Mouse (Mus musculus): ENCODE results near the gene Olfr965. TPM values are rescaled to one million over a fixed set of nuclear protein-coding genes. Genes with fewer than 3 reads are reported as not detected.

Olfr965 gene
- polyA plus RNA-seq, 1 experiment from 2014 or later = not detected

GRCm38 (mm10) chr9:39730678-39731077 is 19.5 kb downstream of the Olfr965 start, which contains the start of gene Olfr150:
Gene Olfr150, plus strand, starts transcription at chr9:39730978.
- Histone ChIP-seq H3K9ac (ENCODE audit: low read depth, low read length) (no peak within 1 kb of the TSS), H3K27me3 (ENCODE audit: control insufficient read depth, insufficient read depth, low read length) (no peaks in the 10 kb centered on the region), H3K36me3 (ENCODE audit: control insufficient read depth, insufficient read depth, low read length) (no peaks in the 10 kb centered on the region), H3K4me1 (ENCODE audit: control insufficient read depth, insufficient read depth, low read length) (no peaks in the 10 kb centered on the region), H3K27ac (ENCODE audit: low read depth, low read length) (no peak within 1 kb of the TSS), H3K4me2 (replicated peaks; ENCODE audit: low read depth, low read length) (no peak within 1 kb of the TSS), H3K9me3 (ENCODE audit: control insufficient read depth, low read length) (no peaks in the 10 kb centered on the region), H3K4me3 (ENCODE audit: low read length) (no peak within 1 kb of the TSS)
- no peak for ATAC-seq (ENCODE audit: low FRiP score, low TSS enrichment)

- ATAC-seq (ENCODE audit: low FRiP score, low TSS enrichment) = no peak
- no peaks in the 10 kb centered on the region for H3K9me3 ChIP-seq (ENCODE audit: control insufficient read depth, low read length)
- H3K9ac ChIP-seq (ENCODE audit: low read depth, low read length) = no peak overlapping the region
- no peaks in the 10 kb centered on the region for H3K4me1 ChIP-seq (ENCODE audit: control insufficient read depth, insufficient read depth, low read length)
- H3K27ac ChIP-seq (ENCODE audit: low read depth, low read length) = no peak overlapping the region
- no peaks in the 10 kb centered on the region for H3K27me3 ChIP-seq (ENCODE audit: control insufficient read depth, insufficient read depth, low read length)
- no peak overlapping the region for H3K4me3 ChIP-seq (ENCODE audit: low read length)
- 92% methylated on average over 1 of the region's 1 CpGs for WGBS
- no peaks in the 10 kb centered on the region for H3K36me3 ChIP-seq (ENCODE audit: control insufficient read depth, insufficient read depth, low read length)
- H3K4me2 ChIP-seq (replicated peaks; ENCODE audit: low read depth, low read length) = no peak overlapping the region
Observed at GRCm38 (mm10) chr9:39740741-39741140, 29.6 kb downstream of the Olfr965 start.

- Histone ChIP-seq H3K36me3 (ENCODE audit: control insufficient read depth, insufficient read depth, low read length) (no peaks in the 10 kb centered on the region), H3K9me3 (ENCODE audit: control insufficient read depth, low read length) (no peaks in the 10 kb centered on the region), H3K27me3 (ENCODE audit: control insufficient read depth, insufficient read depth, low read length) (no peaks in the 10 kb centered on the region), H3K27ac (ENCODE audit: low read depth, low read length) (no peak within 1 kb of the TSS), H3K9ac (ENCODE audit: low read depth, low read length) (no peak within 1 kb of the TSS), H3K4me2 (replicated peaks; ENCODE audit: low read depth, low read length) (no peak within 1 kb of the TSS), H3K4me1 (ENCODE audit: control insufficient read depth, insufficient read depth, low read length) (no peaks in the 10 kb centered on the region), H3K4me3 (ENCODE audit: low read length) (no peak within 1 kb of the TSS)
- no peak for ATAC-seq (ENCODE audit: low FRiP score, low TSS enrichment)
Observed at GRCm38 (mm10) chr9:39745949-39746348, 34.8 kb downstream of the Olfr965 start, which contains the start of gene Olfr967. Gene Olfr967, plus strand, starts transcription at chr9:39746249.

- no peak for ATAC-seq (ENCODE audit: low FRiP score, low TSS enrichment)
- no peaks in the 10 kb centered on the region for H3K4me1 ChIP-seq (ENCODE audit: control insufficient read depth, insufficient read depth, low read length)
- 87% methylated on average over 1 of the region's 1 CpGs for WGBS
Observed at GRCm38 (mm10) chr9:39746428-39746827, 35.3 kb downstream of the Olfr965 start.

More at GRCm38 (mm10) chr9:39746428-39746827, 35.3 kb downstream of the Olfr965 start:
- H3K27me3 ChIP-seq (ENCODE audit: control insufficient read depth, insufficient read depth, low read length) = no peaks in the 10 kb centered on the region
- H3K9ac ChIP-seq (ENCODE audit: low read depth, low read length) = no peak overlapping the region
- no peak overlapping the region for H3K27ac ChIP-seq (ENCODE audit: low read depth, low read length)
- H3K4me2 ChIP-seq (replicated peaks; ENCODE audit: low read depth, low read length) = no peak overlapping the region
- H3K36me3 ChIP-seq (ENCODE audit: control insufficient read depth, insufficient read depth, low read length) = no peaks in the 10 kb centered on the region
- H3K9me3 ChIP-seq (ENCODE audit: control insufficient read depth, low read length) = no peaks in the 10 kb centered on the region
- no peak overlapping the region for H3K4me3 ChIP-seq (ENCODE audit: low read length)

Other genes with a start within 250 kb of the Olfr965 start
- gene Olfr955, start 239.4 kb upstream of the Olfr965 start, polyA plus RNA-seq (2014; fragmentation: Nextera tagmentation; extraction: Ambion mirVana) = not detected in 2 replicates
- not detected in 2 replicates for gene Olfr44, start 217.4 kb upstream of the Olfr965 start, polyA plus RNA-seq (2014; fragmentation: Nextera tagmentation; extraction: Ambion mirVana)
- not detected in 2 replicates for gene Olfr957, start 195.5 kb upstream of the Olfr965 start, polyA plus RNA-seq (2014; fragmentation: Nextera tagmentation; extraction: Ambion mirVana)
- not detected in 2 replicates for gene Olfr958, start 157.3 kb upstream of the Olfr965 start, polyA plus RNA-seq (2014; fragmentation: Nextera tagmentation; extraction: Ambion mirVana)
- not detected in 2 replicates for gene Olfr959, start 135.8 kb upstream of the Olfr965 start, polyA plus RNA-seq (2014; fragmentation: Nextera tagmentation; extraction: Ambion mirVana)
- 15.0 and 19.9 TPM in 2 replicates for gene AW551984, start 107.0 kb upstream of the Olfr965 start, polyA plus RNA-seq (2014; fragmentation: Nextera tagmentation; extraction: Ambion mirVana)
- gene Olfr148, start 100.7 kb upstream of the Olfr965 start, polyA plus RNA-seq (2014; fragmentation: Nextera tagmentation; extraction: Ambion mirVana) = not detected in 2 replicates
- gene Olfr960, start 90.0 kb upstream of the Olfr965 start, polyA plus RNA-seq (2014; fragmentation: Nextera tagmentation; extraction: Ambion mirVana) = 0.19 TPM in 1 of 2 replicates, not detected in the other
- gene Olfr961, start 66.3 kb upstream of the Olfr965 start, polyA plus RNA-seq (2014; fragmentation: Nextera tagmentation; extraction: Ambion mirVana) = not detected in 2 replicates
- not detected in 2 replicates for gene Olfr963, start 44.1 kb upstream of the Olfr965 start, polyA plus RNA-seq (2014; fragmentation: Nextera tagmentation; extraction: Ambion mirVana)
- gene Olfr149, start 4.2 kb upstream of the Olfr965 start, polyA plus RNA-seq (2014; fragmentation: Nextera tagmentation; extraction: Ambion mirVana) = not detected in 2 replicates
- gene Olfr150, start 19.6 kb downstream of the Olfr965 start, polyA plus RNA-seq (2014; fragmentation: Nextera tagmentation; extraction: Ambion mirVana) = not detected in 2 replicates
- not detected in 2 replicates for gene Olfr967, start 34.9 kb downstream of the Olfr965 start, polyA plus RNA-seq (2014; fragmentation: Nextera tagmentation; extraction: Ambion mirVana)
- not detected in 2 replicates for gene Olfr968, start 71.9 kb downstream of the Olfr965 start, polyA plus RNA-seq (2014; fragmentation: Nextera tagmentation; extraction: Ambion mirVana)
- not detected in 2 replicates for gene Olfr969, start 79.6 kb downstream of the Olfr965 start, polyA plus RNA-seq (2014; fragmentation: Nextera tagmentation; extraction: Ambion mirVana)
- gene Olfr970, start 97.5 kb downstream of the Olfr965 start, polyA plus RNA-seq (2014; fragmentation: Nextera tagmentation; extraction: Ambion mirVana) = not detected in 2 replicates
- not detected in 2 replicates for gene Olfr971, start 125.5 kb downstream of the Olfr965 start, polyA plus RNA-seq (2014; fragmentation: Nextera tagmentation; extraction: Ambion mirVana)
- not detected in 2 replicates for gene Olfr972, start 155.1 kb downstream of the Olfr965 start, polyA plus RNA-seq (2014; fragmentation: Nextera tagmentation; extraction: Ambion mirVana)
- not detected in 2 replicates for gene Olfr229, start 196.0 kb downstream of the Olfr965 start, polyA plus RNA-seq (2014; fragmentation: Nextera tagmentation; extraction: Ambion mirVana)
- gene Olfr974, start 226.1 kb downstream of the Olfr965 start, polyA plus RNA-seq (2014; fragmentation: Nextera tagmentation; extraction: Ambion mirVana) = not detected in 2 replicates
- 0.07 TPM in 1 of 2 replicates, not detected in the other for gene Olfr975, start 240.7 kb downstream of the Olfr965 start, polyA plus RNA-seq (2014; fragmentation: Nextera tagmentation; extraction: Ambion mirVana)
- gene Olfr976, start 249.8 kb downstream of the Olfr965 start, polyA plus RNA-seq (2014; fragmentation: Nextera tagmentation; extraction: Ambion mirVana) = not detected in 2 replicates